Mouse (Mus musculus): ENCODE measurements around the gene Agmat. TPM values are rescaled to one million over a fixed set of nuclear protein-coding genes. Genes with fewer than 3 reads are reported as not detected.

Gene Agmat
- total RNA-seq, 1 experiment from 2014 or later, result not detected

- ATAC-seq (ENCODE audit: extremely low read depth, insufficient number of reproducible peaks, low FRiP score, poor library complexity, severe bottlenecking), result no peak
Observed at GRCm38 (mm10) chr4:141731766-141732165, 14.7 kb upstream of the Agmat start.

GRCm38 (mm10) chr4:141734446-141735205, 11.8 kb upstream of the Agmat start:
- ATAC-seq (ENCODE audit: extremely low read depth, insufficient number of reproducible peaks, low FRiP score, poor library complexity, severe bottlenecking), result peak; percentile 97

GRCm38 (mm10) chr4:141735206-141735560, 11.3 kb upstream of the Agmat start:
- no peak for ATAC-seq (ENCODE audit: extremely low read depth, insufficient number of reproducible peaks, low FRiP score, poor library complexity, severe bottlenecking)

- ATAC-seq (ENCODE audit: extremely low read depth, insufficient number of reproducible peaks, low FRiP score, poor library complexity, severe bottlenecking), result no peak
Observed at GRCm38 (mm10) chr4:141736856-141737255, 9.6 kb upstream of the Agmat start.

- no peak for ATAC-seq (ENCODE audit: extremely low read depth, insufficient number of reproducible peaks, low FRiP score, poor library complexity, severe bottlenecking)
Observed at GRCm38 (mm10) chr4:141738015-141738414, 8.5 kb upstream of the Agmat start.

- ATAC-seq (ENCODE audit: extremely low read depth, insufficient number of reproducible peaks, low FRiP score, poor library complexity, severe bottlenecking), result no peak
Observed at GRCm38 (mm10) chr4:141741856-141742255, 4.6 kb upstream of the Agmat start.

- no peak for ATAC-seq (ENCODE audit: extremely low read depth, insufficient number of reproducible peaks, low FRiP score, poor library complexity, severe bottlenecking)
Observed at GRCm38 (mm10) chr4:141742381-141742780, 4.1 kb upstream of the Agmat start.

GRCm38 (mm10) chr4:141749557-141749956, 3.1 kb downstream of the Agmat start:
- no peak for ATAC-seq (ENCODE audit: extremely low read depth, insufficient number of reproducible peaks, low FRiP score, poor library complexity, severe bottlenecking)

GRCm38 (mm10) chr4:141750826-141751225, 4.4 kb downstream of the Agmat start:
- ATAC-seq (ENCODE audit: extremely low read depth, insufficient number of reproducible peaks, low FRiP score, poor library complexity, severe bottlenecking), result no peak

- no peak for ATAC-seq (ENCODE audit: extremely low read depth, insufficient number of reproducible peaks, low FRiP score, poor library complexity, severe bottlenecking)
Observed at GRCm38 (mm10) chr4:141751419-141752075, 5.1 kb downstream of the Agmat start.

GRCm38 (mm10) chr4:141752076-141752421, 5.6 kb downstream of the Agmat start:
- no peak for ATAC-seq (ENCODE audit: extremely low read depth, insufficient number of reproducible peaks, low FRiP score, poor library complexity, severe bottlenecking)

- no peak for ATAC-seq (ENCODE audit: extremely low read depth, insufficient number of reproducible peaks, low FRiP score, poor library complexity, severe bottlenecking)
Observed at GRCm38 (mm10) chr4:141755375-141755930, 9.0 kb downstream of the Agmat start.

- ATAC-seq (ENCODE audit: extremely low read depth, insufficient number of reproducible peaks, low FRiP score, poor library complexity, severe bottlenecking), result no peak
Observed at GRCm38 (mm10) chr4:141757124-141757523, 10.7 kb downstream of the Agmat start.

- ATAC-seq (ENCODE audit: extremely low read depth, insufficient number of reproducible peaks, low FRiP score, poor library complexity, severe bottlenecking), result no peak
Observed at GRCm38 (mm10) chr4:141758874-141759542, 12.5 kb downstream of the Agmat start.

GRCm38 (mm10) chr4:141760942-141761341, 14.5 kb downstream of the Agmat start:
- no peak for ATAC-seq (ENCODE audit: extremely low read depth, insufficient number of reproducible peaks, low FRiP score, poor library complexity, severe bottlenecking)

- ATAC-seq (ENCODE audit: extremely low read depth, insufficient number of reproducible peaks, low FRiP score, poor library complexity, severe bottlenecking), result no peak
Observed at GRCm38 (mm10) chr4:141762102-141762598, 15.7 kb downstream of the Agmat start.

- no peak for ATAC-seq (ENCODE audit: extremely low read depth, insufficient number of reproducible peaks, low FRiP score, poor library complexity, severe bottlenecking)
Observed at GRCm38 (mm10) chr4:141763476-141763875, 17.0 kb downstream of the Agmat start.

GRCm38 (mm10) chr4:141765008-141765407, 18.5 kb downstream of the Agmat start:
- no peak for ATAC-seq (ENCODE audit: extremely low read depth, insufficient number of reproducible peaks, low FRiP score, poor library complexity, severe bottlenecking)

GRCm38 (mm10) chr4:141766316-141766667, 19.8 kb downstream of the Agmat start:
- ATAC-seq (ENCODE audit: extremely low read depth, insufficient number of reproducible peaks, low FRiP score, poor library complexity, severe bottlenecking), result no peak

Data from neutrophil, adult 5-6 weeks (primary cell).